Mouse (Mus musculus) cerebellum, adult 2 months (tissue): ENCODE results near the gene Nsg2.

Experiments used
- CTCF ChIP-seq: fragments of 200-500 bp; IDR thresholded peaks from 2 replicates; pipeline ENCODE4 v1.5.1; 2011; ENCODE audit warnings: low read depth, mild to moderate bottlenecking, control low read depth, low read length, moderate library complexity, borderline replicate concordance; ENCODE audit not compliant: insufficient read depth
- POLR2A ChIP-seq: fragments of 200-500 bp; IDR thresholded peaks from 2 replicates; pipeline ENCODE4 v1.6.1; 2011; ENCODE audit warnings: low read length, control low read depth, borderline replicate concordance; ENCODE audit not compliant: insufficient read depth

DNA sequence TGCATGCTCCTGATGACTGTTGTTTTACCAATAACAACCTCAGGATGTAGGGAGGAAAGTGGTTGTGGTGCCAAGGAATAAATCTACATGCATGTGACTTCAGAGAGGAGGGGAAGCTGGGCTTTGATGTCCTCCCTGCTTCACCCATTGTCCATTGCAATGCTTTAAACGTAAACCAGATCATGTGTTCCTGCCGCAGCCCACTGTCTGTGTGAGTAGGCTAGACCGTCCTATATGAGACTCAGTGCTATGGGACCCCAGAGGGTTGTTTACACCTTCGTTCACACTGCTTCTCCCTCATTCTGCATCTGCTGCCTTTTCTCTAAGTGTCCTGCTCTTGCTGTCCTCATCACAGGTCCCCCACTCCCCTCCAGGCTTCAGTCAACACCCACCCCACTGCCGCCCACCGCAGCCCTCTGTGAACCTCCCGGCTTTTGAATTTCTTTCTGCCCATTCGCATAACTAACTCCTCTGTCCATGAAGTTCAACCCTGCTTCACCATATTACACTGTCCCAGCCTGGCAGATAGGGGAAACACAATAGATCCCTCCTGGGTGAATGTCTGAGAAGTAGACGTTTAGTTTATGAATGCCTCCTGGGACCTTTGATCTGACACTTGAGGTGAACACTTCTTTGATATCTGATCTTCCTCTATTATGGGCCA lies 87.6 kb downstream of the Nsg2 start:
- TF ChIP-seq CTCF (no peak), POLR2A (no peak)
